Mouse (Mus musculus): ENCODE measurements around the gene Ttl.

Gene Ttl

GRCm38 (mm10) chr2:129083514-129083913 lies 17.8 kb downstream of the Ttl start:
- no peak for DNase-seq (ENCODE audit: low read depth, low spot score)

DNA sequence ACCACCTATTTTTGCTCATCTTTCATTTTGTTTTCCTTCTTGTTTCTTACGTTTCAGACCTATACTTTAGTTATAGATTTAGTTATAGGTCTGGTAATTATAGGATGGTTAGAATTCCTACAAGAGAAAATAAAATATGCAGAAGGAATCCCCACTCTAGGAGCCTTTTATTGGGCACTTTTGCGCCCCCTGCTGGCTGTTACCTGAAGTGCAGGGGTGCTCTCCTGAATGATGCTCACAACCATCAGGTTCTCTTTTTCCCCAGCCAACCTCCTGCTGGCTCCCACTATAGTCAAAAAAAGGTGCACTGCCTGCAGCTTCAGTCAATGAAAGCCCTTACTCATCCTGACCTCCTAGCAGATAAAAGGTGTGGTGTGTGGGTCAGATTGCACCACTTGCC lies 19.2 kb downstream of the Ttl start:
- peak; percentile 34 for DNase-seq (ENCODE audit: low read depth, low spot score)

DNA sequence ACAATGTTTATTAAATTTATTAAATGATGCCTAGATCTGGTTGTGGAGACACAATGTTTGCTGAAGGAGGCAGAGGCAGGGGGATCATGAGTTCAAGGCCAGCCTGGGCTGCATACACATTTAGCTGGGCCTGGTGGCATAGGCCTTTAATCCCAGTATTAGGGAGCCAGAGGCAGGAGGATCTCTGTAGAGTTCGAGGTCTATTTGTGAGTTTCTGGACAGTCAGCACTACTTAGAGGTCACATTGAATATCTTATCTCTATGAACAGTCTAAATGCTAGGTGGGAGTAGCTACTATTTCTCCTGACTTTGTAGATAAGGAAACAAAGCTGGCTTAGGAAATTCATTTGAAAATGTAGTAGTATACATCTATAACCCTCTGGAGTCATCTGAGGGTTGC lies 21.8 kb downstream of the Ttl start:
- no peak for DNase-seq (ENCODE audit: low read depth, low spot score)

- no peak for DNase-seq (ENCODE audit: low read depth, low spot score)
Observed at GRCm38 (mm10) chr2:129090370-129090769, 24.6 kb downstream of the Ttl start.

DNA sequence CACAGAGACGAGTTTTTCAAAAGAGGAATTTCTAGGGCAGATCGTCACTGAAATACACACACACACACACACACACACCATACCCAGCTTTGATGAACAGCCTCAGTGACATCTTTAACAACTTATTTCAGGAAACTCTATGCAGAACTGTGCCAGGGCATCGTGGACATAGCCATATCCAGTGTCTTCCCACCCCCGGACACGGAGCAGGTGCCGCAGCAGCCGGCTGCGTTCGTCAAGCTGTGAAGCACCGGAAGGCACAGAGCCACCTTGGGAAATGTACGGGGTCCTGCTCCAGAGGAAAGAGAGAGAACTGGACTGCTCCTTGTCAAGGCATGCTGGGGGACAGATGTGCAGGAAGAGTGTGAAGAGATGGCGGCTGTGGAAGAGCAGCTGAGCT lies 27.1 kb downstream of the Ttl start:
- DNase-seq (ENCODE audit: low read depth, low spot score): no peak

GRCm38 (mm10) chr2:129093926-129094724 lies 28.4 kb downstream of the Ttl start:
- DNase-seq (ENCODE audit: low read depth, low spot score): no peak

DNA sequence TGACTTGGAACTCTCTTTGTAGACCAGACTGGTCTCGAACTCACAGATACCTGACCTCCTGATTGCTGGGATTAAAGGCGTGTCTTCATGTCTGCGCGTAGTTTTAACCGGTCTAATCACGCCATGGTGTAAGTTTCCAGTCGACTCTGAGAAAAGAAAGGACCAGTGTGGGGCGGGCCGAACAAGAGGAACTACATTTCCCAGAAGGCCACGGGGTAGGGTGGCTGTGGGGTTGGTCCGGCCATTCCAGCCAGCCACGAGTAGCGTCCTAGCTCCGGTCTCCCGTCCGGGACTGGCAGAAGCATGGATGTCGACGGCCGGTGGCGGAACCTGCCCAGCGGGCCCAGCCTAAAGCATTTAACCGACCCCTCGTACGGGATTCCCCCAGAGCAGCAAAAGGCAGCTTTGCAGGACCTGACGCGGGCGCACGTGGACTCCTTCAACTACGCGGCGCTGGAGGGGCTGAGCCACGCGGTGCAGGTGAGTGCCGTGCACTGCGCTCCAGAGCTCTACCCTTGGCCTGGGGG lies 35.1 kb downstream of the Ttl start, which contains the start of gene Polr1b:
Gene Polr1b (plus strand): TSS at position 212 of the 527 bp plus-strand sequence.
- DNase-seq (ENCODE audit: low read depth, low spot score): peak; percentile 94

DNA sequence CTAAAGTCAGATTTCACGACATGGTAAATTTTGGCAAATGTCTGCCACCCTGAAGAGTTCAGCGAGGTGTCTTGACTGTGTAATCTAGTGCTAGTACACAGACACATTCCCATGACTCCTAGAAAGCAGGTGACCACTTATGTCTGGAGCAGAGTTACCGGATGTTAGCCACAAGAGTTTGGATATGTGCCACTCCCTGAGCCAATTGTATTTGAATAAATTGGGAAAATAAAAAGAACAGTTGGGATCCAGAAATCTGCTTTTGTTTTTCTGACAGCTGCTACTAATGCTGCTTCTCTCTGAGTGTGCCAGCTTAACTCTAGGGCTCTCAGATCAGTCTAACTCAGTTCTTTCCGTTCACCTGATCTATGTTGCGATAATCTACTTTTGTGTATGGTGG lies 47.2 kb downstream of the Ttl start:
- no peak for DNase-seq (ENCODE audit: low read depth, low spot score)

- no peak for DNase-seq (ENCODE audit: low read depth, low spot score)
Observed at GRCm38 (mm10) chr2:129115706-129116367, 50.1 kb downstream of the Ttl start.

DNA sequence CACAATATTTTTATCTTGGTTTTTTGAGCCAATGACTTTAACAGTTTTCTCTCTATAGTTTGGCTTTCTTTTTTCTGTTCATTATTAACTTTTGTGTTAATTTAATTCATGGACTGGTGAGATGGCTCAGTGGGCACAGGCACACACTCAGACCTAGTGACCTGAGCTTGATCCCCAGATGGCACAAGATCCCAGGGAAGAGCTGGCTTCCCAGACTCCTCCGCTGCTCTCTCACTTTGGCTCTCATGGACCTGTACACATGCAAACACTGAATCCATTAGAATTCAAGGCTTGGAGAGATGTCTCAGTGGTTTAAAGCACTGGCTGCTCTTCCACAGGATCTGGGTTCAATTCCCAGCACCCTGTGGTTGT lies 50.6 kb downstream of the Ttl start:
- DNase-seq (ENCODE audit: low read depth, low spot score): no peak

GRCm38 (mm10) chr2:129118061-129118460 lies 52.3 kb downstream of the Ttl start:
- no peak for DNase-seq (ENCODE audit: low read depth, low spot score)

DNA sequence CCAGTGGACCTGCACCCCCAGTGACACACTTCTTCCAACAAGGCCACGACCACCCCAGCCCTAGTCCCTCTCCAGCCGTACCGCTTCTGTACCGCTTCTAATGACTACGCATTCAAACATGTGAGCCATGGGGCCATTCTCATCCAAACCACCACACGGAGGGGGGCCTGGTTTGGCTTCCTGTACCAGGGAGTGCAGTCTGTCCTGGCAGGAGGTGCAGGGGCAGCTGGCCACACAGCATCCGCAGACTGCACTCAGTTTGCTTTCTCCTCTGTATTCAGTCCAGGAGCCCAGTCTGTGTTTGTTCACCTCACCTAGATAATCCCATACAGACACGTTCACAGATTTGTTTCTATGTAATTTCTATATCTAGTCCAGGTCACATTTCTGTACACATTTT lies 56.2 kb downstream of the Ttl start:
- DNase-seq (ENCODE audit: low read depth, low spot score): no peak

DNA sequence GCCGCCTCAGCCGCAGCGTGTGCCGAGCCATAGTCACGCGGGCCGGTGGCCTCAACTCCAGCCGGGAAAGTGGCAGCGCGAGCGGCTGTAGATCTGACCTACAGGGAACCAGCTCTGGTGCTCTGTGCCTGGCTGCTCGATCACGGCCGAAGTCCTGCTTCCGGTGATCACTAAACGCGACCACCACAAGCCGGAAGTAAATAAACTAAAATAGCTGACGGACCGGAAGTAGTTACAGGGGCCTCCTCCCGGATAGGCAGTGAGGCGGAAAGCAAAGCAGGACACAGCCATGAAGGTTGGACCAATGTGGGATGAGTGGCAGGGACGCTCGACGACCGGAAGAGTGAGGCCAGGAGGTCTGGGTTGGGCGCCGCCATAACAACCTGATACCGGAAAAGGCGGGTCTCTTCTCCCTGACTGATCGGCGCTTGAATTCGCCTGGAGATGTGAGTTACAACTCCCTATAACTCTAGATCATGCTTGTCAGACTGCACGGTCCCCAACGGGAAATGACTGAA lies 63.7 kb downstream of the Ttl start, which contains the start of gene Chchd5:
Gene Chchd5 (plus strand): TSS at position 289 of the 518 bp plus-strand sequence.
- DNase-seq (ENCODE audit: low read depth, low spot score): peak; percentile 94

- DNase-seq (ENCODE audit: low read depth, low spot score): peak; percentile 80
Observed at GRCm38 (mm10) chr2:129129987-129130545, 64.3 kb downstream of the Ttl start.

DNA sequence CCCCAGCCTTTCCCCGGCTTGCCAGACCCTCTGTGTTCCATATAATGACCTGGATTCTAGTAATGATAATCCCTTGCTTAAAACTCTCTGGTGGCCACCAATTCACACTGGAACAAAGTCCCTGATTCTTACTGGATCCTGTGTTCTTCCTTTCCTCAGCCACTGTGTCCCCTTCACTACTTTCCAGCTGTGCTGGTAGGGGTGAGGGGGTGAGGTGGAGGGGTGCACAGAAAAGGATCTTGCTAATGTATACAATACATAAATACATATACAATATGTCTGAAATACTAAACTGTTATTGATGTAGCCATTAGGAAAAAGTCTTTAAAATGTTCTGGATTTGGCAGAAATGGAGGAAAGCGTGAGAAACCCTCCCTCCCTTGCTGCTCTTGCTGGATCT lies 65.0 kb downstream of the Ttl start:
- no peak for DNase-seq (ENCODE audit: low read depth, low spot score)

DNA sequence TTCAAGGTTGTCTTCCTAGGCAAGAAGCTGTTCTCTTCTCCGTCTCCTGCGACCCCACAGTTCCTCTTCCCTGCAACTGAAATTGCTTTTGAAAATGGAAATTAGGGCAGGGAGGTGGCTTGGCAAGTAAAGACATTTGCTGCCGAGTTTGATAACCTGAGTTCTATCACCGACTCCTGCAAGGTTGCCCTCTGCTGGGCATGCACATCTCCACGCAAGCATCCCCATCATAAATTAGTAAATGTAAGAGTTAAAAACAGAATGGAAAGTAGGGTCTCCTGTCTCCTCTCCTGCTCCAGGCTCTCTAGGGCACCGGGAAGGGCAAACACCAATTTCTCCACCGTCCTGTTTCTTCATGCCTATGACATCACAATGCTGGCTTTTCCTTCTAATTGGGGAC lies 66.5 kb downstream of the Ttl start:
- DNase-seq (ENCODE audit: low read depth, low spot score): peak; percentile 43

GRCm38 (mm10) chr2:129133006-129133805 lies 67.5 kb downstream of the Ttl start:
- DNase-seq (ENCODE audit: low read depth, low spot score): no peak

- DNase-seq (ENCODE audit: low read depth, low spot score): no peak
Observed at GRCm38 (mm10) chr2:129139906-129140305, 74.2 kb downstream of the Ttl start.
